Mouse (Mus musculus): ENCODE measurements around the gene Zdhhc11. TPM values are rescaled to one million over a fixed set of nuclear protein-coding genes. Genes with fewer than 3 reads are reported as not detected.
"Not testable (repeated sequence)": the region's sequence is repeated elsewhere in the genome, so short reads cannot be mapped to it uniquely, and the experiment has no call there.

The Zdhhc11 gene
- total RNA-seq, 1 experiment from 2014 or later, result not detected

GRCm38 (mm10) chr13:74006881-74007280 lies 43.2 kb downstream of the Zdhhc11 start:
- DNase-seq, result not testable (repeated sequence)

- not testable (repeated sequence) for DNase-seq
Measured at GRCm38 (mm10) chr13:74008216-74008615, 44.6 kb downstream of the Zdhhc11 start.

- peak; percentile 96 for DNase-seq
Measured at GRCm38 (mm10) chr13:74008948-74009718, 45.5 kb downstream of the Zdhhc11 start, which contains the start of gene Tppp. Gene Tppp (plus strand): TSS chr13:74009407.

- peak; percentile 70 for DNase-seq
Measured at GRCm38 (mm10) chr13:74009791-74010614, 46.4 kb downstream of the Zdhhc11 start.

GRCm38 (mm10) chr13:74010678-74011077 lies 47.0 kb downstream of the Zdhhc11 start:
- no peak for DNase-seq

- no peak for DNase-seq
Measured at GRCm38 (mm10) chr13:74015908-74016307, 52.3 kb downstream of the Zdhhc11 start.

- DNase-seq, result no peak
Measured at GRCm38 (mm10) chr13:74017426-74017825, 53.8 kb downstream of the Zdhhc11 start.

- not testable (repeated sequence) for DNase-seq
Measured at GRCm38 (mm10) chr13:74019006-74019405, 55.4 kb downstream of the Zdhhc11 start.

- DNase-seq, result no peak
Measured at GRCm38 (mm10) chr13:74025151-74026081, 61.8 kb downstream of the Zdhhc11 start.

GRCm38 (mm10) chr13:74026215-74026614 lies 62.6 kb downstream of the Zdhhc11 start:
- DNase-seq, result no peak

- no peak for DNase-seq
Measured at GRCm38 (mm10) chr13:74028116-74028515, 64.5 kb downstream of the Zdhhc11 start.

GRCm38 (mm10) chr13:74029013-74029412 lies 65.4 kb downstream of the Zdhhc11 start:
- DNase-seq, result no peak

- peak; percentile 42 for DNase-seq
Measured at GRCm38 (mm10) chr13:74030691-74031090, 67.0 kb downstream of the Zdhhc11 start.

GRCm38 (mm10) chr13:74031133-74031532 lies 67.5 kb downstream of the Zdhhc11 start:
- peak; percentile 26 for DNase-seq

GRCm38 (mm10) chr13:74034756-74035155 lies 71.1 kb downstream of the Zdhhc11 start:
- no peak for DNase-seq

- peak; percentile 43 for DNase-seq
Measured at GRCm38 (mm10) chr13:74035776-74036175, 72.1 kb downstream of the Zdhhc11 start.

- no peak for DNase-seq
Measured at GRCm38 (mm10) chr13:74039926-74040325, 76.3 kb downstream of the Zdhhc11 start.

Small RNAs within 50 kb of the gene (microRNA-seq; reads per million reads assigned to microRNA genes)
- 0 reads per million in 2 experiments for gene Gm25197

Other genes starting within 250 kb of the Zdhhc11 start
- 40.0 and 48.2 TPM in 2 replicates for gene Slc12a7, start 230.8 kb upstream of the Zdhhc11 start, total RNA-seq (2021)
- gene Nkd2, start 116.2 kb upstream of the Zdhhc11 start, total RNA-seq (2021), result 1.2 and 1.8 TPM in 2 replicates
- 1.4 and 3.3 TPM in 2 replicates for gene Trip13, start 26.1 kb upstream of the Zdhhc11 start, total RNA-seq (2021)
- gene Brd9, start 26.0 kb upstream of the Zdhhc11 start, total RNA-seq (2021), result 29.2 and 37.5 TPM in 2 replicates
- 4.3 and 6.9 TPM in 2 replicates for gene Tppp, start 45.6 kb downstream of the Zdhhc11 start, total RNA-seq (2021)
- gene Cep72, start 98.4 kb downstream of the Zdhhc11 start, total RNA-seq (2021), result 3.6 and 6.8 TPM in 2 replicates
- 0.09 TPM in 1 of 2 replicates, not detected in the other for gene Slc9a3, start 157.6 kb downstream of the Zdhhc11 start, total RNA-seq (2021)
- 47.9 and 67.9 TPM in 2 replicates for gene Exoc3, start 244.9 kb downstream of the Zdhhc11 start, total RNA-seq (2021)

Measured in adrenal gland, postnatal 25 days (tissue).